Mouse (Mus musculus) hindbrain, embryonic 14.5 days (tissue): ENCODE results near the gene Snx12. TPM values are rescaled to one million over a fixed set of nuclear protein-coding genes. Genes with fewer than 3 reads are reported as not detected.

Experiments
- ATAC-seq: fragments of 200-750 bp; cut with Nextera tagmentation; 2 replicates; pipeline ENCODE4 v1.8.0; 2017; ENCODE audit warnings: moderate number of reproducible peaks, mild to moderate bottlenecking, moderate TSS enrichment, moderate library complexity; ENCODE audit not compliant: low FRiP score
- DNase-seq: peaks from one replicate; pipeline ENCODE4 v3.0.0-alpha.2; 2015; ENCODE audit warnings: low spot score
- H3K27ac ChIP-seq: fragments of 300-500 bp; sonication (generic); 2 replicates; pipeline ENCODE4 v1.5.1; 2014; ENCODE audit warnings: mild to moderate bottlenecking, moderate library complexity
- H3K27me3 ChIP-seq: fragments of 300-500 bp; sonication (generic); 2 replicates; pipeline ENCODE4 v1.6.1; 2014; ENCODE audit warnings: mild to moderate bottlenecking, low read length, mixed read lengths; ENCODE audit not compliant: control insufficient read depth, insufficient read depth
- H3K36me3 ChIP-seq: fragments of 300-500 bp; sonication (generic); replicated peaks from 2 replicates; pipeline ENCODE4 v1.6.1; 2014; ENCODE audit not compliant: control insufficient read depth, insufficient read depth
- H3K4me1 ChIP-seq: fragments of 300-500 bp; sonication (generic); replicated peaks from 2 replicates; pipeline ENCODE4 v1.6.1; 2014; ENCODE audit warnings: antibody characterized with exemption, low read length, mixed read lengths; ENCODE audit not compliant: control insufficient read depth, insufficient read depth
- H3K4me2 ChIP-seq: fragments of 300-500 bp; sonication (generic); replicated peaks from 2 replicates; pipeline ENCODE4 v1.6.1; 2014; ENCODE audit warnings: mild to moderate bottlenecking, moderate library complexity
- H3K4me3 ChIP-seq: fragments of 300-500 bp; sonication (generic); replicated peaks from 2 replicates; pipeline ENCODE4 v1.5.1; 2014; ENCODE audit warnings: mild to moderate bottlenecking, low read length
- H3K9ac ChIP-seq: fragments of 300-500 bp; sonication (generic); 2 replicates; pipeline ENCODE4 v1.6.1; 2014
- H3K9me3 ChIP-seq: fragments of 300-500 bp; sonication (generic); 2 replicates; pipeline ENCODE4 v1.6.1; 2016; ENCODE audit warnings: low read length; ENCODE audit not compliant: control insufficient read depth
- WGBS: fragments of 180-500 bp; shearing (Covaris S2); extraction: QIAGEN DNeasy Blood & Tissue Kit; methylation state at CpG from one replicate; pipeline ENCODE4 v1.1.7; 2014; 5-methylcytosine and 5-hydroxymethylcytosine counted together
- polyA plus RNA-seq: library from polyadenylated mRNA; unstranded; fragments of >200 nt; fragmentation: Nextera tagmentation; extraction: Ambion mirVana; gene quantifications from 2 replicates; pipeline ENCODE4 v1.2.1, GENCODE M21; 2014

Snx12 gene
- polyA plus RNA-seq, result 41.4 and 42.3 TPM in 2 replicates

DNA sequence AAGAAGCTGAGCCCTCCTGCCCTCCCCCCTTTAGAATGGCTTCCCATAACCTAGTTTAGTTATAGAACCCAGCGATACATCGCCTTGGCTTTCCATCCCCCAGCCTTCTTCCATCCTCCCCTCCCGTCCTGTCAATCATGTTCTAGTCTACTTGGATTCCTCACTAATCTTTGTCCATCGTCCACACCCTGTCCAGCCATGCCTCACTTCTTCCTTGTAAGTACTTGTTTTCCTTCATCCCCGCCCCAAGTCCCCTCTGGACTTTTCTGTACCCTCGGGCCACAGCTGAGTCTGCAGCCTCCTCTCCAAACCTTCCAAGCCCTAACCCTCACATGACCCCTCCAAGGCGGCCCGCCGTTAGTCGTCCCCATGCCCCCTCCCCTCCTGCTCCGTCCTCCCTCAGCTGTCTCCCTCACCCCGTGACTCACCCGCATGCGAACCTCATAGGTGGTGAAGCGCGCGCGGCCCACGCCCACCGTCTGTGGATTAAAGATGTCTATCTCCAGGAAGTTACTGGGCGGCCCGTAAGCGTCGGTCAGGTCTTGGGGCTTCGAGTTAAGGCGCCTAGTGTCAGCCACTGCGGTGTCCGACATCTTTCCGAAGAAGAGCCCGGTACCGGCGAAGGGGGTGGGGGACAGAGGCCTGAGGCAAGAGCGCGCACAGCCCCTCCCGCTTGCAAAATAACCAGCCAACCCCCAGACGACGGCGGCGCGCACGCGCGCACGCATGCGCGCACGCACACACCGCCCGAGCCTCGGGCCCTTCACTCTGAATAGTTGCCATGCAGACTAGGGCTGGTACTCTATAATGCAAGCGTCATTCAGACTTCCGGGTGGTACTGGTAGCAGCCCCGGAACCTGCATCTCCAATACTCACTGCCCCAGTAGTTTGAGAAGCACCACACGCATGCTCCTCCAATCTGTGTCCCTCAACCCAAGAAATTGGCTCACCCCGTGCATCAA is at the start of gene Snx12:
TSS of gene Snx12 (minus strand) at position 730 of the 962 bp plus-strand sequence.
- Histone ChIP-seq H3K36me3 (no peaks in the 10 kb centered on the region), H3K4me1 (no peaks in the 10 kb centered on the region; the same call in 1 of the 2 replicates), H3K9ac (peak within 1 kb of the TSS; percentile 64), H3K4me2 (peak within 1 kb of the TSS; percentile 57), H3K9me3 (no peaks in the 10 kb centered on the region), H3K27me3 (0 out of 2 replicates have a peak, but pooled peaks cover 3% of the 10 kb centered on the region), H3K27ac (peak within 1 kb of the TSS; percentile 74), H3K4me3 (peak within 1 kb of the TSS; percentile 49)
- peak; percentile 98 for ATAC-seq
- peak; percentile 87 for DNase-seq
- 17% methylated on average over 55 of the region's 55 CpGs for WGBS

DNA sequence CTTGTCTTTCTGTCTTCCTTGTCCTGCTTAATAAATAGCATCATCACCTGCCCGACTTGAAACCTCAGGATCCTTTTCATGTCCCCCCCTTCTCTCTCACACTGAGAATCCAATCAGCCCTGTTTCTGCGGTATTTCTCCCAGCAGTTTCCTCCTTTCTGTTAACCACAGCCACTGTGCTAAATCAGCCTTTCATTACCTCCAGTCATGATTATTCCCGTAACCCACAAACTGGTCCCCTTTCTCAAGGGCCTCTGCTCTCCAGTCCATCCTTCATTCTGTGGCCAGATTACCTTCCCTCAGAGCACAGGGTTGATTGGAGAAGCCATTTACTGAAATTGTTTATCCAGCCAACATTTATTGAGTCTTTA is 46.4 kb upstream of the Snx12 start, which contains the start of gene Gm20489:
TSS of gene Gm20489 (minus strand) at position 269 of the 370 bp plus-strand sequence.
- no peaks in the 10 kb centered on the region for H3K27me3 ChIP-seq
- no peaks in the 10 kb centered on the region for H3K36me3 ChIP-seq
- H3K4me1 ChIP-seq, result no peaks in the 10 kb centered on the region
- H3K27ac ChIP-seq, result no peak within 1 kb of the TSS
- H3K4me2 ChIP-seq, result no peak within 1 kb of the TSS
- ATAC-seq (no peak), DNase-seq (no peak)
- no peak within 1 kb of the TSS for H3K9ac ChIP-seq
- H3K9me3 ChIP-seq, result no peaks in the 10 kb centered on the region
- 65% methylated on average over 3 of the region's 3 CpGs for WGBS
- H3K4me3 ChIP-seq, result no peak within 1 kb of the TSS

DNA sequence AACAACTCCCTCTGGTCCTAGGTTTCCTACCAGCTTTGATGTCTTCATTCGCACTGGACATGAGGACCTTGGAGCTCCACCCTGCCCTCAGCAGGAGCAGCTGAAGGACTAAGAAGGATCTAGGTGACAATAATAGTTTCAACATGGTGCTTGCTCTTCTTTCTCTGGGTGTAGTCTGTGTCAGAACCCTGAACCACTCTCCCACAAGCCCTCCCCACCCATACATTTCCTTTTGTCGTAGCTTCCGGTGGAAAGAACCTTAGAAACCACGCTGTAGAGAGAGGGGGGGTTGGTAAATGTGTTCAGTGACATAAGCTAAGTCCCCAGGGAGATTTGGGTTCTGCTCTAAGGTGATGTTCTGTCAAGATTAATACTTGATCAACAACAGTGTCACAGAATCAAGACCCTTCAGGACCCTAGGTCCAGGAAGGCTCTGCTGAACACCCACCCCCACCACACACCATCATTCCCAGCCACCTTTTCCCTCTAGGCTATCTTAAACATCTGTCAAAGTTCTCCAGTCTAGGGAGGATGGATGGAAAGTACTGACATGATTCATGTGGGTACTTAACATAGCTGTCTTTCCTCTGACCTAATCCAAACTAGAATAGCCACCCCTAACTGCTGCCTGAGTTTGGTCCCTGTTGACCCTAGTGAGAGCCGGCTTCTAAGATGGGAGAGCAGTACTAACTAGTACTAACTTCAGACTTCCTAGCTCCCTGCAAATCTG is 45.8 kb upstream of the Snx12 start, which contains the start of gene Il2rg:
TSS of gene Il2rg (minus strand) at position 231 of the 730 bp plus-strand sequence.
- no peak for DNase-seq
- no peak within 1 kb of the TSS for H3K27ac ChIP-seq
- WGBS, result 76% methylated on average over 5 of the region's 5 CpGs
- no peaks in the 10 kb centered on the region for H3K36me3 ChIP-seq
- no peak within 1 kb of the TSS for H3K9ac ChIP-seq
- ATAC-seq, result no peak
- no peaks in the 10 kb centered on the region for H3K27me3 ChIP-seq
- no peak within 1 kb of the TSS for H3K4me3 ChIP-seq
- no peak within 1 kb of the TSS for H3K4me2 ChIP-seq
- H3K4me1 ChIP-seq, result no peaks in the 10 kb centered on the region
- H3K9me3 ChIP-seq, result no peaks in the 10 kb centered on the region

DNA sequence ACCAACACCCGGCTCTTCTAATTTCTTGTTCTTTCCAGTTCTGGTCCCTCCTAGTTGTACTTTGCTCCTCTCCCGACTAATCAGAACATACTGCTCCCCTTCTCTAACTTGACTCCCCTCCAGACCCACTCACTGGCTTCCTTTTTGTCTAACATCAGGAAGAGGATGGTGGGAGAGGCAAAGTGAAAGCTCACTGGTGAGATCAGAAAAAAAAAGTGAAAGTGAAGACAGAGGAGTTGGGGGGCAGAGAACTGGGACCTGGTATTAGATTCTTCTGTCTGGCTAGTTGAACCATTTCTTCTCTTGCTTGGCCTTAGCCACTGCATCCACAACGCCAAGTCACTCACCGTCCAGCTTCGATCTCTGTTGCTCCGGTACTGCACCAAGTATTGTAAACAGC is 44.3 kb upstream of the Snx12 start:
- H3K4me3 ChIP-seq, result no peak overlapping the region
- 90% methylated on average over 6 of the region's 6 CpGs for WGBS
- H3K36me3 ChIP-seq, result no peaks in the 10 kb centered on the region
- H3K4me2 ChIP-seq, result no peak overlapping the region
- no peaks in the 10 kb centered on the region for H3K9me3 ChIP-seq
- no peak overlapping the region for H3K9ac ChIP-seq
- H3K27me3 ChIP-seq, result no peaks in the 10 kb centered on the region
- DNase-seq (no peak), ATAC-seq (no peak)
- no peaks in the 10 kb centered on the region for H3K4me1 ChIP-seq
- no peak overlapping the region for H3K27ac ChIP-seq

DNA sequence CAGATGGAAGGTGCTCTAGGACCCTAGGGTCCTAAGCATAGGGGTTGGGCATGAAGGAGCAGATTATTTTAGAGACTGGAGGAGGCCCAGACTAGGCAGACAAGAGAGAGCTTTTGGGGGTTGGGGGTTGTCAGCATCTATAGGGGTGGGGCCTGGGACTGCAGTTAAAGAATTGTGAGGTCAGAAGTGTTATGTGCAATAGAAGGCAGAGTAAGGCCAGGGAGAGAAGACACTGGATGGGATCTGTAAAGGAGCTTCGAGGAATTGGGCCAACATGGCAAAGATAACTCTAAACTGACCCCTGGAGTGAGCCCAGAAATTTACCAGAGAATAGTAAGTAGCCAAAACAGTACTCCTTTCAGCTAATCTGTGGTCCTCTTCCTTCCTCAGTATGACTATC is 41.5 kb upstream of the Snx12 start, which contains the start of gene Gm614:
TSS of gene Gm614 (minus strand) at position 101 of the 400 bp plus-strand sequence.
- 80% methylated on average over 1 of the region's 1 CpGs for WGBS
- Histone ChIP-seq H3K4me3 (no peak within 1 kb of the TSS), H3K27ac (no peak within 1 kb of the TSS), H3K27me3 (no peaks in the 10 kb centered on the region), H3K4me1 (no peaks in the 10 kb centered on the region), H3K36me3 (no peaks in the 10 kb centered on the region), H3K4me2 (no peak within 1 kb of the TSS), H3K9me3 (no peaks in the 10 kb centered on the region), H3K9ac (no peak within 1 kb of the TSS)
- ATAC-seq, result no peak
- no peak for DNase-seq

DNA sequence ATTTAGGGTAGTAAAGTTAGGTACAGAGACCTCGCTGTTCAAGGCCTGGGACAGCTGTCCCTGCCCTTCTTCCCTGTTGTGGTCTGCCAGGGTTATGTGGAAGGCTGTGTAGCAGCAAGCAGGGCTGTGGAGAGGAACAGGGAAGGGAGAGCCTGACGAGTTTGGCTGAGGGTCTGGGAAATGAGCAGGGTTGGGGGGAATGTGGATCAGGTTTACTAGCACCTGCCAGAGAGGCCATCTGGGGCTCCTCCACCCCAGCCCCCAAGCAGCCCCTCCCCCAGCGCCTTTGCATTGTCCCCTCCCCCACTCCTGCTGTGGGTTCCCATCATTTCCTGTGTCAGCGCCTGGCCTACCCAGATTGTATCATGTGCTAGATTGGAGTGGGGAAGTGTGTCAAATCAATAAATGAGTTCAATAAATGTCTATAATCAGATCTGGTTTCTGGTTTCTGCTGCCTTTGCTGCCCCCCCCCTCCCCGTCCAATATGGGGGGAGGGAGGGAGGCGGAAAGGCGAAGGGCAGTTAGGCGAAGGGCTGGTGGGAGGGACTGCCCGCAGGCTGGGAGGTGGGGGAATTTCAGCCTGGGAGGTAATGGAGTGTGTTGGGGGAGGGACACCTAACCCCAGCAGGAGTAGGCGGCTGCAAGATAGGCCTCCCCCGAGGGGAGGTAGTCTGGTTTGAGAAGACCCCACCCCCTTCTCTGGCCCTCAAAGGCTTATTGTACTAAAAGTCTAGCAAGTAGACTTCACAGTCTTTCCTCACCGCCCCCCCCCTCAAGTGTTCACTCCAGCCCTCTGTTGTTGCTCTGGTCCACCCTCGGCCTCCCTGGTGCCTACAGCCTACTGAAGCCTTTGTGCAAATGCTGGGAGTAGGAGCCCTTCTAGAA is 38.3 kb upstream of the Snx12 start:
- H3K4me2 ChIP-seq, result no peak overlapping the region
- DNase-seq (no peak), ATAC-seq (peak; percentile 61; the same call in 1 of the 2 replicates)
- no peaks in the 10 kb centered on the region for H3K9me3 ChIP-seq
- peak overlapping the region; percentile 51 for H3K27ac ChIP-seq
- H3K36me3 ChIP-seq, result no peaks in the 10 kb centered on the region
- H3K4me1 ChIP-seq, result no peaks in the 10 kb centered on the region
- no peak overlapping the region for H3K9ac ChIP-seq
- 17% methylated on average over 9 of the region's 13 CpGs for WGBS
- H3K4me3 ChIP-seq, result no peak overlapping the region
- no peaks in the 10 kb centered on the region for H3K27me3 ChIP-seq

DNA sequence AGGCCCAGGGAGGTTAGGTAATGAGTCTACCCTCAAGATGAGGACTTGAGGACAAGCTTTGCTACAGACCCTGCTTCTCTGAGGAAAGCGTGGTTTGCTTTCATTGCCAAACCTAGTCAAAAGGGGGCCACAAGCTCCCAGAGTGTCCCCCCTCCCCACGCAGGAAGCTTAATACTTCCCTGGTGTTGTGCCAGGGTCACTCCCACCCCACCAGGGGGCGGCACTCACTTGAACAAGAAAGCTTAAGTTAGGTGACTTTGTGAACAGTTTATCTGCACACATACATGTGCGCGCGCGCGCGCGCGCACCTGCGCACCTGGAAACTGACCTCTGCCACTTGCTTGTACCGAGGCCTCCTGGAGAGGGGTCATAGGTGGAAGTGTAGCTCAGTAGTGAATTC is 34.2 kb upstream of the Snx12 start:
- H3K4me2 ChIP-seq, result no peak overlapping the region
- H3K27me3 ChIP-seq, result no peaks in the 10 kb centered on the region
- H3K36me3 ChIP-seq, result no peaks in the 10 kb centered on the region
- no peak overlapping the region for H3K27ac ChIP-seq
- DNase-seq, result no peak
- H3K9ac ChIP-seq, result no peak overlapping the region
- no peak overlapping the region for H3K4me3 ChIP-seq
- no peak for ATAC-seq
- 83% methylated on average over 13 of the region's 13 CpGs for WGBS
- no peaks in the 10 kb centered on the region for H3K9me3 ChIP-seq
- H3K4me1 ChIP-seq, result no peaks in the 10 kb centered on the region

DNA sequence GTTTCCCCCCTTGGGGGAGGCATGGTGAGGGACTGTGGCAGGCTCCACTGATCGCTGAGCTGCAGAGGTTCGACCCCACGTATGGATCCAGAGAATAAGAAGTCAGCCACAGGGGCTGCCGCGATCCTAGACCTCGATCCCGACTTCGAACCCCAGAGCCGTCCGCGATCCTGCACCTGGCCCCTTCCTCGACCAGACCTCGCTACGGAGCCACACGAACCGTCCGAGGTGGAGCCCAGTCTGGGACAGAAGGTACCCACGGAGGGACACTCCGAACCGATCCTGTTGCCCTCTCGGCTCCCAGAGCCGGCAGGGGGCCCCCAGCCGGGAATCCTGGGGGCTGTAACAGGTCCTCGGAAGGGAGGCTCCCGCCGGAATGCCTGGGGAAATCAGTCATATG is 32.4 kb upstream of the Snx12 start:
- Histone ChIP-seq H3K27me3 (no peaks in the 10 kb centered on the region), H3K4me1 (no peaks in the 10 kb centered on the region), H3K9ac (peak overlapping the region; percentile 45), H3K9me3 (no peaks in the 10 kb centered on the region), H3K4me2 (peak overlapping the region; percentile 68), H3K4me3 (peak overlapping the region; percentile 46), H3K27ac (no peak overlapping the region), H3K36me3 (no peaks in the 10 kb centered on the region)
- DNase-seq (no peak), ATAC-seq (no peak)
- WGBS, result 8% methylated on average over 26 of the region's 26 CpGs
